ENCODE assay signal across 14 mouse cellular contexts in genomic region chr1:157016625-157017024, GRCm38 (mm10).
DNase-seq lines count a peak whose midpoint lies in the region; ATAC-seq and TF ChIP-seq lines count a peak whose summit lies in the region.
"Had no signal": no experiment of that assay in that cellular context is flagged by ENCODE, and none has a peak within 500 bp of the region (broad histone marks: within the 10 kb centered on the region; RNA-seq: fewer than 3 reads in every experiment).

No protein-coding gene starts in this region.

- peaks cover 24% of the 10 kb centered on the region for H3K4me1 ChIP-seq in heart, embryonic 16.5 days (ENCODE audit: control insufficient read depth, insufficient read depth, low read length)
- H3K4me1 ChIP-seq in lung, embryonic 14.5 days (ENCODE audit: insufficient read depth), result peaks cover 18% of the 10 kb centered on the region; the same call in 1 of the 2 replicates
- H3K4me1 ChIP-seq in CH12.LX (ENCODE audit: control insufficient read depth in 1 of 2, insufficient read depth in 2 of 2), result peaks cover 40 to 90% of the 10 kb centered on the region in 2 experiments
- no peaks in the 10 kb centered on the region for H3K4me1 ChIP-seq in hindbrain, postnatal 0 days (ENCODE audit: insufficient read depth, low read length)
- H3K4me1 ChIP-seq: hindbrain, embryonic 15.5 days had no signal

- no peak for TF ChIP-seq RAD21 in CH12.LX (IDR thresholded peaks at IDR 0.05; ENCODE audit: low read depth, low read length)

- no peak for DNase-seq in heart, adult 8-10 months (ENCODE audit: low spot score)
- peak; percentile 41 for DNase-seq in lung, embryonic 14.5 days
- no peak for DNase-seq in lung, postnatal 4 days
- no peak for DNase-seq in CH12.LX (ENCODE audit: extremely low read depth)
- peak; percentile 35 for DNase-seq in hindbrain, postnatal 0 days (ENCODE audit: low spot score)
- DNase-seq in urinary bladder, postnatal 25 days (ENCODE audit: low spot score), result no peak
- DNase-seq in natural killer cell, adult 2 months (ENCODE audit: low spot score in 2 of 2), result no peak
- DNase-seq: left cerebral cortex, postnatal 4 days; lung, adult 2 months; spleen, adult 18-20 months; thymus, adult 2 months had no signal

- peak overlapping the region; percentile 56; the same call in 1 of the 2 replicates for H3K27ac ChIP-seq in heart, embryonic 16.5 days (ENCODE audit: low read length)
- H3K27ac ChIP-seq in lung, embryonic 14.5 days (ENCODE audit: low read depth), result no peak overlapping the region
- peak overlapping the region; percentile 94 for H3K27ac ChIP-seq in CH12.LX (ENCODE audit: insufficient read depth, low read depth)
- H3K27ac ChIP-seq in hindbrain, postnatal 0 days, result no peak overlapping the region
- H3K27ac ChIP-seq: hindbrain, embryonic 15.5 days had no signal

- no peaks in the 10 kb centered on the region for H3K36me3 ChIP-seq in heart, embryonic 16.5 days (ENCODE audit: control insufficient read depth, insufficient read depth)
- no peaks in the 10 kb centered on the region for H3K36me3 ChIP-seq in lung, embryonic 14.5 days (ENCODE audit: insufficient read depth)
- no peaks in the 10 kb centered on the region for H3K36me3 ChIP-seq in CH12.LX (replicated peaks in 1 of 2; ENCODE audit: control insufficient read depth in 1 of 2, insufficient read depth in 1 of 2, low read length in 1 of 2)
- no peaks in the 10 kb centered on the region for H3K36me3 ChIP-seq in hindbrain, postnatal 0 days (ENCODE audit: insufficient read depth, low read length)
- H3K36me3 ChIP-seq: hindbrain, embryonic 15.5 days had no signal

- no peak overlapping the region for H3K4me3 ChIP-seq in heart, embryonic 16.5 days (ENCODE audit: low read length)
- no peak overlapping the region for H3K4me3 ChIP-seq in lung, embryonic 14.5 days (ENCODE audit: low read depth, low read length)
- H3K4me3 ChIP-seq in CH12.LX (replicated peaks in 1 of 3; ENCODE audit: low read depth in 2 of 3, low read length in 2 of 3, poor library complexity in 1 of 3), result no peak overlapping the region
- no peak overlapping the region for H3K4me3 ChIP-seq in hindbrain, postnatal 0 days (ENCODE audit: low read length)
- H3K4me3 ChIP-seq: hindbrain, embryonic 15.5 days had no signal

- no peak for TF ChIP-seq EP300 in CH12.LX (IDR thresholded peaks at IDR 0.05; ENCODE audit: low read length)

- dilution Hi-C loops in CH12.LX (cut with MboI; ENCODE audit: extremely low pct_ligation_motif_present, extremely low pct_unique_long_range_greater_than_20kb, low sequenced_read_pairs), result no loop called here

- ATAC-seq in heart, embryonic 16.5 days (replicated peaks; ENCODE audit: extremely low read depth, insufficient read depth, low FRiP score), result no peak
- no peak; the same call in 1 of the 2 replicates for ATAC-seq in lung, embryonic 14.5 days (ENCODE audit: insufficient read depth)
- ATAC-seq in hindbrain, postnatal 0 days, result no peak
- ATAC-seq: midbrain, embryonic 16.5 days had no signal

- 0 out of 2 replicates have a peak, but pooled peaks cover 2% of the 10 kb centered on the region for H3K79me2 ChIP-seq in CH12.LX (replicated peaks; ENCODE audit: control insufficient read depth, extremely low read depth, insufficient read depth, poor library complexity, severe bottlenecking)

- no peak for TF ChIP-seq CTCF in lung, embryonic 14.5 days (IDR thresholded peaks at IDR 0.05; ENCODE audit: low read depth)
- no peak for TF ChIP-seq CTCF in CH12.LX (conservative IDR thresholded peaks at IDR 0.05 in 1 of 2, IDR thresholded peaks at IDR 0.05 in 1 of 2; ENCODE audit: low read depth in 2 of 2, low read length in 2 of 2)
- no peak for TF ChIP-seq CTCF in hindbrain, postnatal 0 days (IDR thresholded peaks at IDR 0.05; ENCODE audit: low read depth)

- no peaks in the 10 kb centered on the region for H3K27me3 ChIP-seq in heart, embryonic 16.5 days (ENCODE audit: control insufficient read depth, insufficient read depth, low read length)
- no peaks in the 10 kb centered on the region for H3K27me3 ChIP-seq in lung, embryonic 14.5 days (ENCODE audit: insufficient read depth, low read length)
- H3K27me3 ChIP-seq in CH12.LX (replicated peaks), result no peaks in the 10 kb centered on the region
- no peaks in the 10 kb centered on the region for H3K27me3 ChIP-seq in hindbrain, postnatal 0 days (ENCODE audit: insufficient read depth, low read length)
- H3K27me3 ChIP-seq: hindbrain, embryonic 15.5 days had no signal

- H3K4me2 ChIP-seq in heart, embryonic 16.5 days (ENCODE audit: low read depth, low read length), result no peak overlapping the region
- H3K4me2 ChIP-seq in lung, embryonic 14.5 days, result no peak overlapping the region
- H3K4me2 ChIP-seq in CH12.LX (ENCODE audit: insufficient read depth, low read depth, poor library complexity, severe bottlenecking), result peak overlapping the region; percentile 25
- no peak overlapping the region for H3K4me2 ChIP-seq in hindbrain, postnatal 0 days (ENCODE audit: low read depth, low read length)
- H3K4me2 ChIP-seq: hindbrain, embryonic 15.5 days had no signal

- whole genome bisulfite sequencing in heart, embryonic 16.5 days, result 56% methylated on average over 8 of the region's 8 CpGs
- 44% methylated on average over 8 of the region's 8 CpGs for WGBS in lung, embryonic 14.5 days
- 22% methylated on average over 8 of the region's 8 CpGs for WGBS in hindbrain, postnatal 0 days

- in situ Hi-C loops in CH12.LX (cut with MboI; ENCODE audit: low pct_ligation_motif_present, low pct_unique_long_range_greater_than_20kb, low sequenced_read_pairs), result no loop called here

- no peaks in the 10 kb centered on the region for H3K9me3 ChIP-seq in heart, embryonic 16.5 days (replicated peaks; ENCODE audit: control insufficient read depth, low read length)
- no peaks in the 10 kb centered on the region for H3K9me3 ChIP-seq in lung, embryonic 14.5 days (ENCODE audit: low read depth, low read length)
- no peaks in the 10 kb centered on the region for H3K9me3 ChIP-seq in CH12.LX (replicated peaks; ENCODE audit: low read length)
- no peaks in the 10 kb centered on the region for H3K9me3 ChIP-seq in hindbrain, postnatal 0 days (ENCODE audit: low read length)
- H3K9me3 ChIP-seq: hindbrain, embryonic 15.5 days had no signal

- TF ChIP-seq POLR2A in CH12.LX (IDR thresholded peaks at IDR 0.05; ENCODE audit: low read depth, low read length), result no peak

- no peak overlapping the region for H3K9ac ChIP-seq in heart, embryonic 16.5 days (ENCODE audit: low read length)
- no peak overlapping the region for H3K9ac ChIP-seq in lung, embryonic 14.5 days
- H3K9ac ChIP-seq in CH12.LX (ENCODE audit: insufficient read depth, low read depth), result peak overlapping the region; percentile 52
- no peak overlapping the region for H3K9ac ChIP-seq in hindbrain, postnatal 0 days (replicated peaks; ENCODE audit: low read length)
- H3K9ac ChIP-seq: hindbrain, embryonic 15.5 days had no signal

TF ChIP-seq in CH12.LX, 34 proteins besides CTCF, POLR2A, EP300 and RAD21:
- TF ChIP-seq ZC3H11A (IDR thresholded peaks at IDR 0.05; ENCODE audit: low read depth, low read length) (no peak), TCF12 (IDR thresholded peaks at IDR 0.05; ENCODE audit: low read depth, low read length) (0 out of 2 replicates have a peak, but pooled peaks have one; percentile 9)
TF ChIP-seq in CH12.LX: peak in this region for 1.

Comparison
In these comparisons a context has a peak if more than half of its experiments do, and no peak if none do; other contexts are left out.
1. DNase-seq: peak in lung, embryonic 14.5 days (single experiment) and hindbrain, postnatal 0 days (single experiment); none in heart, adult 8-10 months (single experiment), lung, postnatal 4 days (0 of 2), CH12.LX (single experiment), urinary bladder, postnatal 25 days (single experiment) and natural killer cell, adult 2 months (0 of 2).
2. H3K27ac ChIP-seq: peak in heart, embryonic 16.5 days (single experiment) and CH12.LX (single experiment); none in lung, embryonic 14.5 days (single experiment) and hindbrain, postnatal 0 days (single experiment).